Mouse (Mus musculus) adrenal gland, postnatal 10 days (tissue): ENCODE measurements around the gene Slc30a10. TPM values are rescaled to one million over a fixed set of nuclear protein-coding genes. Genes with fewer than 3 reads are reported as not detected.

Experiments
- DNase-seq: peaks from one replicate; pipeline ENCODE4 v3.0.0; 2021; ENCODE audit warnings: mixed read lengths
- total RNA-seq, 2 experiments: library from RNA; stranded (reverse); gene quantifications; 2 replicates each; pipeline ENCODE4 v1.2.3; 2021

The Slc30a10 gene
- total RNA-seq, 2 experiments from 2014 or later = 1.1 to 2.4 TPM

DNA sequence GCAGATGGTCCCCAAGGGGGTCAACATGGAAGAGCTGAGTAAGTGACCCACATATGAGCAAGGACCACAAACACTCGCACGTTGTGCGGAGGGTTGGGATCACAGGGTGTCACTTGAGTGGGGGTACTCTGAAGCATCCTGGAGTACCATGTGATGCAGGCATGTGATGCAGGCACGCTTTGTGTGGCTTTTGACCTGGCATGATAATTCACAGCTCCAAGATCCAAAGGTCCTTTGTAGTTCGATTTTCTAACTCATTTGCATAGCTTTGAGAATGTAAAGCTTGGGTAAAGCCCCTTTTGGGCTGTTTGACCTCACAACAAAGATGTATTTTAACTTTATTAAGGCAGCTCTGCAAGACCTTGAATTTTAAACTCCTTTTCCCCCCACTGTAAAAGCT lies 8.2 kb downstream of the Slc30a10 start:
- DNase-seq = no peak

DNA sequence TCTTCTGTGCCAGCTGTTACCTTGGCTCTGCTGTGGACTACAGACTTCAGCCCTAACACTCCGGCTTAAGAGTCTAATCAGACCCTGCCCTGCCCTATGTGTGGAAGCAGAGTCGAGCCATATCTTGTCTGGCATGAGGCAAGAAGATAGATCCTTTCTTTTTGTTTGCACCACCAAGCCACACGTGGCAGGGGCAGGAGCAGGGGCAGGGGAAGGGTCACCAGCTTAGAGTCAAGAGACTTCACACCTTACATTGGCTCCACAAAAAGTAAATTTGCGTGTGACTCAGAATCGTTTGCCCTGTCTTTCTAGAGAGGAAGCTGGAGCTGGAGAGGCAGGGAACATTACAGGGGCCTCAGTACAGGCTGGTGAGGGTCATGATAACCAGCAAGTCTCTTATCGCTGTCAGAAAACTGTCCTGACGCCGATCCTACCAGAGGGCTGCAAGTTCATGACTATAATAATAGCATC lies 14.9 kb downstream of the Slc30a10 start:
- no peak for DNase-seq

GRCm38 (mm10) chr1:185472025-185472720 lies 17.5 kb downstream of the Slc30a10 start:
- no peak for DNase-seq

DNA sequence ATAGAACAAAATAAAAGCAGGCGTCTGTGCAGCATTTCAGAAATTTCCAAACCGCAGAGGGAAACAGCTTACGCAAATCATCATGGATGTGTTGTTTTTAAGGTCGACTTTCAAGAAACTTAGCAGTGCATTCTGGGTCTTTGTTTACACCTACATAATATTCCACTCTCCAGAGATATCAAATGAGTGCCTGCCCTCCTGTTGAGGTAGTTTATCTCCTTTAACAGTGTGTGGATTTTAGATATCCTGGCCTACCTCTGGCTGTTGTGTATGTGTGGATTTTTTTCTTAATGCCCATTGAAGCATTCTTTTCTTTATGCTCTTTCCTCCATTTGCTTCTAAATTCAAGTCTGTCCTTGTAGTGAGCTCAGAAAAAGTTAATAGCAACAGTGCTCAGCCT lies 18.1 kb downstream of the Slc30a10 start:
- no peak for DNase-seq

DNA sequence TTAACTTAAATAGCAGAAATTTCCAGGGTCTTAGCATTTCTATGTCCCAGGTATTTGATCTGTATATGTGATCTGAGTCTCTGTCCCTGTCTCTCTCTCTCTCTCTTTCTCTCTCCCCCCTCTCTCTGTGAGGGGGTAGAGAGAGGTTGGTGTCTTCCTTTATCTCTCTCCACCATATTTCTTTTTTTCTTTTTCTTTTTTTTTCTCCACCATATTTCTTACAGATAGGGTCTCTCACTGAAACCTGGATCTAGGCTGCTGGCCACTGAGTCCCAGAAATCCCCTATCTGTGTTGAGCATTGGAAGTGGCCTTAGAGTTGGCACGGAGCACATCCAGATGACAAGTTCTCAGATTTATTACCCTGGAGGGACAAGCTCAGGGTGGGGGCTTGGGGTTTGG lies 18.8 kb downstream of the Slc30a10 start:
- DNase-seq = no peak

GRCm38 (mm10) chr1:185479861-185480260 lies 25.2 kb downstream of the Slc30a10 start:
- DNase-seq = no peak

GRCm38 (mm10) chr1:185482001-185482761 lies 27.5 kb downstream of the Slc30a10 start:
- no peak for DNase-seq

DNA sequence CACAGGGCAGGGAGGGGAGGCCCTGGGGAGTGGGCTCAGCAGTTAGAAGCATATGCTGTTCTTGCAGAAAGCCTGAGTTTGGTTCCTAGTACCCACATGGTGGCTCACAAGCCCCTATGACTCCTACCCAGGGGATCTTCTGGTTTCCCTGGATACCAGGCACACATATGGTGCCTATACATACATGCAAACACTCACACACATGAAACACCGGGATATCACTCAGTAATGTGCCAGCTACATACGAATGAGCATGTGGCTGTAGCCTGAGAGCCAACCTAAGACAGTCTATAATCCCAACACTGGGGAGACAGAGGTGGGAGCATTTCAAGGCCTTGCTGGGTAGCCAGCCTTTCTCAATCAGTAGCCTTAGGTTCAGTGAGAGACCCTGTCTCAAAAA lies 28.1 kb downstream of the Slc30a10 start:
- no peak for DNase-seq

DNA sequence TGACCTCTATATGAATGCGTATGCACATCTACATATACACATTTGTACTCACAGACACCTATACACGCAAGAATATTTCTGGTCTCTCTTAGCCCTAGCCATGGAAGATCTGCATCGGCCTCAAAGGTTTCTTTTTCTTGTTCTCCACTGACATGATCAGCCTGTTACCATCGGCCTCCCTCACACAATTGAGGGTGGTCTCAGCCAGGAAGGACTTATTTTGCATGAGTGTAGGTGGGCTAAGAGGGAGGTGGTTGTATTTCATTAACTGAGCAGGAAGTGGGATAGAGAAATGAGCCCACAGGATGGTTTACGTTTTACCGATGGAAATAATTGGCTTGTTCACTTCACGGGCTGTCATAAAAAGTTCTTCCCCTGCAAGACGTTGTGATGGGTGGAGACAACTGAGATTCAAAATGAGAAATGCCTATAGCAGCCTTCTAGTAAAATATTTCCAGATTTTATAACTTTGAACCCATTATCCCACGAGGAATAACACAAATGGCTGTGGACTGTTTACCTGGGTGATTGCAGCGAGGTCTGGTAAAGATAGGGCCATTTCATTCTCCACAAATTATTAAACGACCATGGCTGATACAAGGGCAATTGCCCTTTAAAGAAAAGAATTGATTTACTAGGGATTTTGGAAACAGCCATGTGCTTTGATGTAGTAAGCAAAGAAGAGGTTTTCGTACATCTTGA lies 28.9 kb downstream of the Slc30a10 start:
- DNase-seq = no peak

DNA sequence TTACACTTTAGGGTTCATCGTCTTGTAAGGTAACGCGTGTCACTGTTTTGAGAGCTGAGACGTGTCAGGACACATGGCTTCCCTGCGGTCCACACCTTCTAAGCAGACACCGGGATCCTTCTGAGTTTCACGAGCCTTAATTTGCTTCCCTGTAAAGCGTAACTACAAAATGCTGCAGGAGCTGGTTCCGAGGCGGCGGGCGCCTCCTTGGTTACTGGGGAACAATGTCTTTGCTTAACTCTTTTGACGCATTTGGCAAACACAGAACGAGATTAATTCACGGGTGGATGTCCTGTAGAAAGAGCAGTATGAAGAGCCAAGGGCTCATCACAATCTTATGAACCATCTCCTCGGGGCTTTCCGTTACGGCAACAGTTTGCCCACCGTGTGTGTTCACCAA lies 29.6 kb downstream of the Slc30a10 start:
- no peak for DNase-seq

DNA sequence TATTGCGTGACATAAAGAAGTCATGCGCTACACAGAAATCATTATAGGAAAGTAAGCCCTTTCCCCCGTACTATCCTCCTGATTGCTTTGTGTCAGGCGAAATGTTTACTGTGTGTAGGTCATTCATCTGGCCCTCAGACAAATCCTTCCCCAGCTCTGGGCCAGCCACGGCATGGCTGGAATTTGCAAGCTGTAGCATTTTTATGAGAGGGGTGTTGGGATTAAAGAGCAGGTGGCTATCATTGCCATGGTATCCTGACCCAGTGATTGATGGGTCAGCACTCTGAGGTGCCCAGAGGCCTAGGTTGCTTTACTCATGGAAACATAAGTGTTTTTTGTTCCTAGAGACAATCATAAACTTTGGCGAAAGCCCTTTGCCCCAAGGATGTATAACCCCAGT lies 35.2 kb downstream of the Slc30a10 start:
- DNase-seq = no peak

- no peak for DNase-seq
Measured at GRCm38 (mm10) chr1:185490603-185491002, 36.0 kb downstream of the Slc30a10 start.

DNA sequence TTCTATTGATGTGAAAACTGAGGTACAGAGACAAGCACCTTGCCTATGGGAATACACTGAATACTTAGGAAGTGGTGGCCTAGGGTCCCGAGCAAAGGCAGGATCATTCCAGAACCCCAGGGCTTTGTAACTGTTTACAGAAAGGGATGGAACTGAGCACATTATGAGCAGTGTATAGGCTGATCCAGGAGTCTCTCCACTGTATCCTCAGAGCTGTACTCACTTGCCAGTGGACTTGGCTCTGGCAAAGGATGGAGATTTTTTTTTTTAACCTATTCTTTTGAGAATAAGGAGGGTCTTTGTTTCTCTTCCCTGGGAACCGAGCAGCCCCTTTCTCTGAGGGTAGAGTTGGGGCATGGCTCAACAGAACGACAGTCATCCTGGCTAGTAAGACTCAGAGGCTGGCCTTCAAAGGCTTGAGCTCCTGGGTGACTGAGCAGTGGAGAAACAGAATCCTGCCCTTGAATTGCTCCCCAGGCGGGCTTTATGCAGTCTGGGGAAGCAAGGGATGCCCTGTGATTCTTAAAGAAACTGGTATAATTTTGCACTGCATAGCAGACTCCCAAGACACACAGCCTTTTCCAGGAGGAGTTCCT lies 38.9 kb downstream of the Slc30a10 start:
- DNase-seq = no peak

- no peak for DNase-seq
Measured at GRCm38 (mm10) chr1:185496791-185497460, 42.3 kb downstream of the Slc30a10 start.

- no peak for DNase-seq
Measured at GRCm38 (mm10) chr1:185500602-185501001, 46.0 kb downstream of the Slc30a10 start.

GRCm38 (mm10) chr1:185501801-185502340 lies 47.2 kb downstream of the Slc30a10 start:
- peak; percentile 50 for DNase-seq

DNA sequence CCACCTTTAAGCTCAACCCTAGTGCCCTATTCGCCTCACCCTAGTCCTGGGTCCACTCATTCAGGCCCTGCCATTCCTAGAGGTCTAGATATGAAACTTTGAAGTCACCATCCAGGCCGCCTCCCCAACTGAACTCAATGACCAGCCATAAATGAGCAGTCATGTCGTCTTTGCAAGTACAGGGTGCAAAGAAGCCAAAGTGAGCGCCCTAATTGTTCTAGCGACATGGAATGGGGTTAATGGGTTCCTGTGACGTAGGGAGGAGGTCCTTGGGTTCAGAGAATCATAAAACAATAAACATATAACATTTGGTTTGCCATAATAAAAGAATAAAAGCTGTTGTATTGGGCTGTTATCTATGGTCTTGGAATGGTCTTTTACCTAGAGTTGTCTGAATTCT lies 47.9 kb downstream of the Slc30a10 start:
- no peak for DNase-seq

DNA sequence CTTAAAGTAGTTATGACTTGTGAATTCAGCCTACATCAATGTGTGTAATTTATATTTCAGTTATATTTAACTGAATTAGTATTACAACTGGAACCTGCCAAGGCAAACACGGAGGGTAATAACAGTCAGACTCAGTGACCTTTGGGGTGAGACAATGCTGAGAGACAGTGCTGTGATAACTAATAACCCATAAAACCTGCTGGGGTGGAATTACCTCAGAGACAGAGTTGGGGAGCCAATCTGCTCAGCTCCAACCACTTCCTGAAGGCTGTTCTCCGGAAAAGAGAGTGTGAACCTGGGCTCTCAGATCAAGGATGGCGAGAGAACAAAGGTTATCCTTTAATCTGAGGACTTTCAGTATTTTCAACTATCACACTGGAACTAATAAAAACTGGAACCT lies 54.4 kb downstream of the Slc30a10 start:
- no peak for DNase-seq

GRCm38 (mm10) chr1:185511306-185511705 lies 56.7 kb downstream of the Slc30a10 start:
- DNase-seq = no peak

GRCm38 (mm10) chr1:185515526-185515979 lies 60.9 kb downstream of the Slc30a10 start:
- no peak for DNase-seq

DNA sequence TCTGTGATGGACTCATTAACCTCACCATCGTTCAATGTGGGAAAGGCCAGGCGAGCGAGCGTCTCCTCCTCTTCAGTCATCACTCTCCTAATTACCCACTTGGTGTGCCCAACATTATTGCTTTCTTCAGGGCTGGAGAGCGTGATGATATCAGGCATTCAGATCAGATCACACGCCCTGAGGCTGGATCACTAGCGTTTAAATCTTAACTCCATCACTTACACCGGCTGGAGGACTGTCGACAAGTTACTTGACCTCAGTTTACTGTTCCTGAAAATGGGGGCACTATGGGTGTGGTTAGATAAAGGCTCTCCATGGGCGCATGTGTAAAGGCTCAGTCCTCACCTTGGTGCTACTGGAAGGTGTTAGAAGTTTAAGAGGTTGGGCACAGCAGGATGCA lies 61.4 kb downstream of the Slc30a10 start:
- no peak for DNase-seq

DNA sequence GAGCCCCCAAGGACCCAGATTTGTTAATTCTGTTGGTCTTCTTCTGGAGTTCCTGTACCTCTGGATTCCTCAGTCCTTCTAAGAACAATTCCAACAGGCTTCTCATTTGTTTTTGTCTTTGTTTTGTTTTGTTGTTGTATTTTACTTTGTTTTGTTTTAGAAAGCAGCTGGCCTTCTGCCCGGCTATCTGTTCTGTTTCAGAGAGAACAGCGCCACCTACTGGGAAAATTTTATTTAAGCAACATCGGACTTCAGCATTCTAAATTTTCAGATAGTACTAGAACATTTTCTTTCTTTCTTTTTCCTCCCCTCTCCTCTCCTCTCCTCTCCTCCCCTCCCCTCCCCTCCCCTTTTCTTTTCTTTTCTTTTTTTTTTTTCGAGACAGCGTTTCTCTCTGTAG lies 62.9 kb downstream of the Slc30a10 start:
- DNase-seq = peak; percentile 41
